Mouse (Mus musculus) lung, postnatal 25 days (tissue): Measurements from ENCODE around the gene Rab23.

Experiments
- DNase-seq: peaks from one replicate; pipeline ENCODE4 v3.0.0; 2022; ENCODE audit warnings: low spot score

The Rab23 gene

GRCm38 (mm10) chr1:33768091-33768787 is 48.6 kb downstream of the Rab23 start:
- DNase-seq, result no peak

GRCm38 (mm10) chr1:33768827-33769226 is 49.1 kb downstream of the Rab23 start:
- no peak for DNase-seq

DNA sequence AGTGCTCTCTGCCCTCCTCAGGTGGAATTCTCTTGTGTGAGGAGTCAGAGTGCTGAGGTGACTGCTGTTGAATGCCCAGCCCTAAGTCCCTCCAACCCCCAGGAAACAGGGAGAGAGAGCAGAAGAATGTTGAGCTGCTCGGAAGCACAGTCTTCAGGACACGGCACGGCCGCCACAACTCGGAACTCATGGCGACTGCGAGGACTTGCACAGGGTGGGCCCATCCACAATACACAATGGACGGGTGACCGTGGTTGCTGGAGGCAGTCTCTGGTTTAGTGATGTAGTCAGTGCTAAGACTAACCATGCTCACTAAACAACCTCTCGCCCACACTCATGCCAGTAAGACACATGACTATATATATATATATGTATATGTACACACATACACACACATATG is 51.9 kb downstream of the Rab23 start:
- no peak for DNase-seq

GRCm38 (mm10) chr1:33772106-33772505 is 52.4 kb downstream of the Rab23 start:
- no peak for DNase-seq

DNA sequence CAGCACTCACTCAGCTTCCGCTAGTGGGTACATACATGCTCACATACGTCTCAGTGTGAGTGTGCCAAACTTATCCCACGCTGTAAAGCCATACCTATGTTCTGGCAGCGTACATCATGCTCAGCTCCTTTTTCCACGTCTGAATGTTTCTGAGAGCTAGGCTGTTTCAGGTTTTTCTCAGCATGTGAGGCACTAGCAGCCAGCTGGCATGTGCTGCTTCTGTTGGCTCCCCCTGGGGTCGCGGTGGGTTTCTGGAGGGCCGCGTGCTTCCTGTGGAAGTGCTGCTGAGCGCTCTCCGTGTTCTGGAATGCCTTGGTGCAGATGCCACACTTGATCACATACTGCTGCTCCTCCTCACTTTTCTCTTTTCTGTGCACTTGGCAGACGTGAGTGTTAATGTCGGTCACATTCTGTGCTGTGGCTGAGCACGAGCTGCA is 56.5 kb downstream of the Rab23 start:
- no peak for DNase-seq

DNA sequence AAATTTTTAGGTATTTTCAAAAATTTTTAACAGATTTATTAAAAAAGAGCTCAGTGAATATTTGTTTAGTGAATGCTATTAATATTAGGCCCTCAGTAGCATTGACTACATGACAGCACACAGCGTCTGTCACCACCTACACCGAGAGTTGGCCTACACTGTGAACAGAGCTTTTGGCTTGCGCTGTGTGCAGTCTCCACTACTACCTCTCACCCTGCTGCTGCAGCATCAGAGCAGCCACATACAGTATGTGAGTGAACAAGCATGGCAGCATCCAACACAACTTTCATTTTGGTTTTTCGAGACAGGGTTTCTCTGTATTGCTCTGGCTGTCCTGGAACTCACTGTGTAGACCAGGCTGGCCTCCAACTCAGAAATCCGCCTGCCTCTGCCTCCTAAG is 64.9 kb downstream of the Rab23 start:
- DNase-seq, result no peak

- DNase-seq, result no peak
These were observed 68.4 kb downstream of the Rab23 start for GRCm38 (mm10) chr1:33788072-33788471.

DNA sequence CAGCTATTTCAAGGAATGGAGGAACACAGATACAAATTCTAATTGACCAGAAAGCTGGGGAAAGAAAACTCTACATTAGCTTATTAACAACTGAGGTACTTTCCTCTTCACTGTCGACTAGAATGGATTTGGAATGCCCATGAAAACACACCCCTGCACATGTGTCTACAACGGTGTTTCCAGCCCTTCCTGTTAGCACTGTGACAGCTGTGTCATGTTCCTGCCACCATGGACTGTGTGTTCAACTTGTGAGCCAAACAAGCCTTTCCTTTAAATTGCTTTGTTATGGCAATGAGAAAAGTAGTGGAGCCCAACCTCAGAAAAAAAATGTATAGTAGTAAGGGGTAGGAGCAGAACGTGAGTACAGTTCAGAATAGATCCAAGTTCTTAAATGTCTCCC is 68.8 kb downstream of the Rab23 start:
- DNase-seq, result peak; percentile 49
